Mouse (Mus musculus): ENCODE data around the gene Gtf2ird2. TPM values are rescaled to one million over a fixed set of nuclear protein-coding genes. Genes with fewer than 3 reads are reported as not detected.

The Gtf2ird2 gene
- polyA plus RNA-seq, 1 experiment from 2014 or later: 11.4 TPM

- Histone ChIP-seq H3K9ac (no peak overlapping the region), H3K27me3 (peaks cover 11% of the 10 kb centered on the region), H3K27ac (no peak overlapping the region), H3K9me3 (no peaks in the 10 kb centered on the region), H3K4me2 (replicated peaks) (no peak overlapping the region), H3K4me1 (peaks cover 32% of the 10 kb centered on the region), H3K36me3 (no peaks in the 10 kb centered on the region), H3K4me3 (no peak overlapping the region)
- ATAC-seq (ENCODE audit: insufficient number of reproducible peaks, insufficient read depth, low FRiP score, low TSS enrichment): no peak
- WGBS: 84% methylated on average over 30 of the region's 30 CpGs
These were observed 41.5 kb downstream of the Gtf2ird2 start for GRCm38 (mm10) chr5:134225110-134225901.

GRCm38 (mm10) chr5:134226946-134227345 is 43.1 kb downstream of the Gtf2ird2 start:
- Histone ChIP-seq H3K27ac (no peak overlapping the region), H3K27me3 (peaks cover 11% of the 10 kb centered on the region), H3K4me3 (no peak overlapping the region), H3K4me2 (replicated peaks) (no peak overlapping the region), H3K4me1 (peaks cover 24% of the 10 kb centered on the region), H3K9me3 (no peaks in the 10 kb centered on the region), H3K36me3 (no peaks in the 10 kb centered on the region), H3K9ac (no peak overlapping the region)
- no peak; the same call in 1 of the 2 replicates for ATAC-seq (ENCODE audit: insufficient number of reproducible peaks, insufficient read depth, low FRiP score, low TSS enrichment)
- WGBS: 66% methylated on average over 12 of the region's 12 CpGs

- 35% methylated on average over 11 of the region's 11 CpGs for WGBS
- H3K9me3 ChIP-seq: no peaks in the 10 kb centered on the region
- no peak overlapping the region for H3K4me2 ChIP-seq (replicated peaks)
- no peak overlapping the region for H3K27ac ChIP-seq
- H3K4me1 ChIP-seq: peaks cover 24% of the 10 kb centered on the region
- no peak overlapping the region for H3K9ac ChIP-seq
- no peak for ATAC-seq (ENCODE audit: insufficient number of reproducible peaks, insufficient read depth, low FRiP score, low TSS enrichment)
- no peaks in the 10 kb centered on the region for H3K36me3 ChIP-seq
- H3K4me3 ChIP-seq: no peak overlapping the region
- peaks cover 3% of the 10 kb centered on the region; the same call in 1 of the 2 replicates for H3K27me3 ChIP-seq
These were observed 43.9 kb downstream of the Gtf2ird2 start for GRCm38 (mm10) chr5:134227574-134228248.

GRCm38 (mm10) chr5:134228249-134228638 is 44.4 kb downstream of the Gtf2ird2 start:
- H3K27ac ChIP-seq: no peak overlapping the region
- ATAC-seq (ENCODE audit: insufficient number of reproducible peaks, insufficient read depth, low FRiP score, low TSS enrichment): no peak
- peaks cover 24% of the 10 kb centered on the region for H3K4me1 ChIP-seq

GRCm38 (mm10) chr5:134229391-134229790 is 45.6 kb downstream of the Gtf2ird2 start, which contains the start of gene Ncf1:
Ncf1 (minus strand) TSS chr5:134229625.
- 87% methylated on average over 7 of the region's 7 CpGs for WGBS
- peaks cover 32% of the 10 kb centered on the region for H3K4me1 ChIP-seq

More at GRCm38 (mm10) chr5:134228249-134228638, 44.4 kb downstream of the Gtf2ird2 start:
- Histone ChIP-seq H3K9me3 (no peaks in the 10 kb centered on the region), H3K4me3 (no peak overlapping the region), H3K36me3 (no peaks in the 10 kb centered on the region), H3K27me3 (no peaks in the 10 kb centered on the region), H3K9ac (no peak overlapping the region), H3K4me2 (replicated peaks) (no peak overlapping the region)
- 79% methylated on average over 6 of the region's 6 CpGs for WGBS

GRCm38 (mm10) chr5:134231376-134231775 is 47.6 kb downstream of the Gtf2ird2 start:
- Histone ChIP-seq H3K9me3 (no peaks in the 10 kb centered on the region), H3K4me2 (replicated peaks) (no peak overlapping the region), H3K27me3 (no peaks in the 10 kb centered on the region), H3K9ac (no peak overlapping the region), H3K36me3 (peaks cover 6% of the 10 kb centered on the region), H3K4me3 (no peak overlapping the region), H3K27ac (no peak overlapping the region), H3K4me1 (peaks cover 44% of the 10 kb centered on the region)
- WGBS: 85% methylated on average over 5 of the region's 5 CpGs
- no peak for ATAC-seq (ENCODE audit: insufficient number of reproducible peaks, insufficient read depth, low FRiP score, low TSS enrichment)

More at GRCm38 (mm10) chr5:134229391-134229790, 45.6 kb downstream of the Gtf2ird2 start, which contains the start of gene Ncf1:
- H3K4me3 ChIP-seq: no peak within 1 kb of the TSS
- ATAC-seq (ENCODE audit: insufficient number of reproducible peaks, insufficient read depth, low FRiP score, low TSS enrichment): no peak
- H3K27ac ChIP-seq: 0 out of 2 replicates have a peak within 1 kb of the TSS, but pooled peaks have one; percentile 17
- no peaks in the 10 kb centered on the region for H3K27me3 ChIP-seq
- H3K9me3 ChIP-seq: no peaks in the 10 kb centered on the region
- H3K36me3 ChIP-seq: no peaks in the 10 kb centered on the region
- no peak within 1 kb of the TSS for H3K9ac ChIP-seq
- no peak within 1 kb of the TSS for H3K4me2 ChIP-seq (replicated peaks)

- ATAC-seq (ENCODE audit: insufficient number of reproducible peaks, insufficient read depth, low FRiP score, low TSS enrichment): no peak
- peaks cover 13% of the 10 kb centered on the region for H3K36me3 ChIP-seq
- no peak overlapping the region for H3K9ac ChIP-seq
- H3K27me3 ChIP-seq: no peaks in the 10 kb centered on the region
- no peak overlapping the region for H3K27ac ChIP-seq
- H3K4me2 ChIP-seq (replicated peaks): no peak overlapping the region
- H3K4me3 ChIP-seq: no peak overlapping the region
- no peaks in the 10 kb centered on the region for H3K9me3 ChIP-seq
- H3K4me1 ChIP-seq: peaks cover 37% of the 10 kb centered on the region
- 73% methylated on average over 6 of the region's 6 CpGs for WGBS
These were observed 48.3 kb downstream of the Gtf2ird2 start for GRCm38 (mm10) chr5:134232111-134232510.

GRCm38 (mm10) chr5:134232568-134232967 is 48.7 kb downstream of the Gtf2ird2 start:
- H3K4me1 ChIP-seq: peaks cover 35% of the 10 kb centered on the region
- H3K27me3 ChIP-seq: no peaks in the 10 kb centered on the region
- no peak overlapping the region for H3K4me2 ChIP-seq (replicated peaks)
- no peak overlapping the region for H3K9ac ChIP-seq
- no peak overlapping the region for H3K27ac ChIP-seq
- ATAC-seq (ENCODE audit: insufficient number of reproducible peaks, insufficient read depth, low FRiP score, low TSS enrichment): no peak
- H3K4me3 ChIP-seq: no peak overlapping the region
- H3K9me3 ChIP-seq: no peaks in the 10 kb centered on the region
- peaks cover 17% of the 10 kb centered on the region for H3K36me3 ChIP-seq
- WGBS: 24% methylated on average over 7 of the region's 7 CpGs

- 59% methylated on average over 7 of the region's 7 CpGs for WGBS
- peaks cover 31% of the 10 kb centered on the region for H3K4me1 ChIP-seq
- H3K27ac ChIP-seq: no peak overlapping the region
- no peak overlapping the region for H3K9ac ChIP-seq
- H3K4me2 ChIP-seq (replicated peaks): no peak overlapping the region
- H3K9me3 ChIP-seq: no peaks in the 10 kb centered on the region
- ATAC-seq (ENCODE audit: insufficient number of reproducible peaks, insufficient read depth, low FRiP score, low TSS enrichment): no peak
- no peaks in the 10 kb centered on the region for H3K27me3 ChIP-seq
- peaks cover 24% of the 10 kb centered on the region for H3K36me3 ChIP-seq
- H3K4me3 ChIP-seq: no peak overlapping the region
These were observed 49.4 kb downstream of the Gtf2ird2 start for GRCm38 (mm10) chr5:134233244-134233651.

GRCm38 (mm10) chr5:134234205-134234604 is 50.4 kb downstream of the Gtf2ird2 start:
- Histone ChIP-seq H3K27ac (peak overlapping the region; percentile 88; the same call in 1 of the 2 replicates), H3K27me3 (no peaks in the 10 kb centered on the region), H3K4me3 (no peak overlapping the region), H3K4me2 (replicated peaks) (no peak overlapping the region), H3K36me3 (peaks cover 34% of the 10 kb centered on the region), H3K9me3 (no peaks in the 10 kb centered on the region), H3K9ac (no peak overlapping the region), H3K4me1 (peaks cover 31% of the 10 kb centered on the region)
- no peak for ATAC-seq (ENCODE audit: insufficient number of reproducible peaks, insufficient read depth, low FRiP score, low TSS enrichment)
- whole genome bisulfite sequencing: 61% methylated on average over 2 of the region's 2 CpGs

- H3K9me3 ChIP-seq: no peaks in the 10 kb centered on the region
- 0 out of 2 replicates have a peak, but pooled peaks have one; percentile 19 for ATAC-seq (ENCODE audit: insufficient number of reproducible peaks, insufficient read depth, low FRiP score, low TSS enrichment)
- H3K27me3 ChIP-seq: no peaks in the 10 kb centered on the region
- no peak overlapping the region for H3K4me2 ChIP-seq (replicated peaks)
- H3K36me3 ChIP-seq: peaks cover 43% of the 10 kb centered on the region
- H3K4me3 ChIP-seq: no peak overlapping the region
- H3K9ac ChIP-seq: no peak overlapping the region
- WGBS: 30% methylated on average over 6 of the region's 6 CpGs
- peak overlapping the region; percentile 88 for H3K27ac ChIP-seq
- peaks cover 31% of the 10 kb centered on the region for H3K4me1 ChIP-seq
These were observed 51.3 kb downstream of the Gtf2ird2 start for GRCm38 (mm10) chr5:134235111-134235510.

GRCm38 (mm10) chr5:134236241-134236640 is 52.4 kb downstream of the Gtf2ird2 start:
- Histone ChIP-seq H3K4me2 (replicated peaks) (no peak overlapping the region), H3K36me3 (peaks cover 54% of the 10 kb centered on the region), H3K9ac (no peak overlapping the region), H3K27me3 (no peaks in the 10 kb centered on the region), H3K4me1 (peaks cover 31% of the 10 kb centered on the region), H3K9me3 (no peaks in the 10 kb centered on the region), H3K4me3 (no peak overlapping the region), H3K27ac (peak overlapping the region; percentile 88)
- no peak for ATAC-seq (ENCODE audit: insufficient number of reproducible peaks, insufficient read depth, low FRiP score, low TSS enrichment)
- 89% methylated on average over 3 of the region's 3 CpGs for WGBS
